Mouse (Mus musculus) myocyte (in vitro differentiated cells): ENCODE measurements around the gene Efr3b.

Experiments
- CEBPB ChIP-seq: IDR thresholded peaks from 2 replicates; pipeline ENCODE4 v1.6.1; 2011; ENCODE audit warnings: mild to moderate bottlenecking, moderate library complexity; ENCODE audit not compliant: poor library complexity, insufficient read depth, severe bottlenecking
- E2F4 ChIP-seq: IDR thresholded peaks from one replicate; pipeline ENCODE4 v1.6.1; 2011; ENCODE audit warnings: mild to moderate bottlenecking, control low read depth, moderate library complexity; ENCODE audit not compliant: insufficient read depth
- MAX ChIP-seq: IDR thresholded peaks from one replicate; pipeline ENCODE4 v1.6.1; 2011; ENCODE audit warnings: low read depth, mild to moderate bottlenecking, control low read depth
- MYOD1 ChIP-seq, 3 experiments: IDR thresholded peaks; one replicate each; pipeline ENCODE4 v1.6.1; 2011; ENCODE audit warnings: control low read depth in 2 of 3, low read depth in 2 of 3, mild to moderate bottlenecking in 2 of 3, moderate library complexity in 1 of 3; ENCODE audit not compliant: insufficient read length in 2 of 3, control insufficient read depth in 1 of 3
- MYOG ChIP-seq, 3 experiments: IDR thresholded peaks; one replicate each; pipeline ENCODE4 v1.6.1; 2011; ENCODE audit warnings: control low read depth in 2 of 3, low read depth in 2 of 3, mild to moderate bottlenecking in 2 of 3; ENCODE audit not compliant: insufficient read length in 2 of 3, control insufficient read depth in 1 of 3, insufficient read depth in 1 of 3
- POLR2A ChIP-seq: IDR thresholded peaks from one replicate; pipeline ENCODE4 v1.6.1; 2011; ENCODE audit warnings: low read depth, mild to moderate bottlenecking, control low read depth, moderate library complexity; ENCODE audit not compliant: insufficient read length
- POLR2AphosphoS2 ChIP-seq: IDR thresholded peaks from one replicate; pipeline ENCODE4 v1.6.1; 2011; ENCODE audit warnings: low read depth, control low read depth; ENCODE audit not compliant: insufficient read length
- SRF ChIP-seq: IDR thresholded peaks from one replicate; pipeline ENCODE4 v1.6.1; 2011; ENCODE audit warnings: low read depth; ENCODE audit not compliant: control insufficient read depth, insufficient read length
- TCF12 ChIP-seq: IDR thresholded peaks from one replicate; pipeline ENCODE4 v1.6.1; 2011; ENCODE audit warnings: mild to moderate bottlenecking, control low read depth; ENCODE audit not compliant: poor library complexity, insufficient read depth, severe bottlenecking
- TCF3 ChIP-seq: IDR thresholded peaks from one replicate; pipeline ENCODE4 v1.6.1; 2011; ENCODE audit warnings: low read depth, control low read depth; ENCODE audit not compliant: insufficient read length
- USF1 ChIP-seq: IDR thresholded peaks from one replicate; pipeline ENCODE4 v1.6.1; 2011; ENCODE audit warnings: low read depth, mild to moderate bottlenecking, control low read depth, moderate library complexity

DNA sequence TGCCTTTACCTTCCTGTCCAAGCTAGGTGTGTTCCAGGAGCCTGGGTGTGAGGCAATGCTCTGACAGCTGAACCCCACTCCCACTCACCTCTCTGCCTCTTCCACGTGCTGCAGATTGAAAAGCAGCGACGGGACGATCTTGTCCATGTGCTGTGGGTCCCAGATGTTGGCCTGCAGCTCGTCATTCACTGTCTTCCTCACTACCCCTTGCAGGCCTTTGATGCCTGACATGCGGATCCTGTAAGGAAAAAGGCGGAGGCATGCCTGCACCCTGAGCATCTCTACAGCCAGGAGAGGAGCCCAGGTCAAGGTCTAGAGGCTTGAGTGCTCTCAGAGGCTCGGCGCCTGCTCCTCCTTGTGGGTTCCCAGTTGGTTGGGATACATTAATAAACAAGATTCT lies 54.3 kb downstream of the Efr3b start:
- no peak for TF ChIP-seq POLR2A
- no peak for TF ChIP-seq USF1
- no peak for TF ChIP-seq MYOD1 (IDR thresholded peaks at IDR 0.05; ENCODE audit: control insufficient read depth in 1 of 3, insufficient read length in 2 of 3, low read depth in 2 of 3)
- TF ChIP-seq MAX: no peak
- no peak for TF ChIP-seq TCF12
- no peak for TF ChIP-seq CEBPB
- no peak for TF ChIP-seq SRF
- no peak for TF ChIP-seq MYOG (IDR thresholded peaks at IDR 0.05; ENCODE audit: control insufficient read depth in 1 of 3, insufficient read depth in 1 of 3, insufficient read length in 2 of 3, low read depth in 2 of 3)
- no peak for TF ChIP-seq E2F4
- TF ChIP-seq POLR2AphosphoS2: no peak
- TF ChIP-seq TCF3: no peak
